Mouse (Mus musculus) hindbrain, embryonic 10.5 days (tissue): ENCODE measurements at regions not wholly inside any gene's neighbourhood (a gene's known extent, or its start where the extent isn't known, plus 50 kb on each side); places are given as distances from the start of the nearest gene placed in this dataset.

Source experiments
- DNase-seq: peaks from one replicate; pipeline ENCODE4 v3.0.0-alpha.2; 2017; ENCODE audit warnings: low spot score
- H3K27ac ChIP-seq: fragments of 300-500 bp; sonication (generic); 2 replicates; pipeline ENCODE4 v1.5.1; 2016; ENCODE audit warnings: mild to moderate bottlenecking, moderate library complexity
- H3K27me3 ChIP-seq: fragments of 300-500 bp; sonication (generic); 2 replicates; pipeline ENCODE4 v1.6.1; 2016; ENCODE audit warnings: mild to moderate bottlenecking; ENCODE audit not compliant: poor library complexity, insufficient read depth, severe bottlenecking
- H3K36me3 ChIP-seq: fragments of 300-500 bp; sonication (generic); 2 replicates; pipeline ENCODE4 v1.6.1; 2016; ENCODE audit warnings: mild to moderate bottlenecking, moderate library complexity
- H3K4me1 ChIP-seq: fragments of 300-500 bp; sonication (generic); replicated peaks from 2 replicates; pipeline ENCODE4 v1.6.1; 2016; ENCODE audit warnings: mild to moderate bottlenecking
- H3K4me3 ChIP-seq: fragments of 300-500 bp; sonication (generic); 2 replicates; pipeline ENCODE4 v1.5.1; 2016; ENCODE audit warnings: mild to moderate bottlenecking, moderate library complexity
- H3K9me3 ChIP-seq: fragments of 300-500 bp; sonication (generic); 2 replicates; pipeline ENCODE4 v1.6.1; 2016; ENCODE audit warnings: mild to moderate bottlenecking, moderate library complexity
- WGBS: fragments of 180-500 bp; shearing (Covaris S2); methylation state at CpG from one replicate; pipeline ENCODE4 v1.1.7; 2016; 5-methylcytosine and 5-hydroxymethylcytosine counted together

DNA sequence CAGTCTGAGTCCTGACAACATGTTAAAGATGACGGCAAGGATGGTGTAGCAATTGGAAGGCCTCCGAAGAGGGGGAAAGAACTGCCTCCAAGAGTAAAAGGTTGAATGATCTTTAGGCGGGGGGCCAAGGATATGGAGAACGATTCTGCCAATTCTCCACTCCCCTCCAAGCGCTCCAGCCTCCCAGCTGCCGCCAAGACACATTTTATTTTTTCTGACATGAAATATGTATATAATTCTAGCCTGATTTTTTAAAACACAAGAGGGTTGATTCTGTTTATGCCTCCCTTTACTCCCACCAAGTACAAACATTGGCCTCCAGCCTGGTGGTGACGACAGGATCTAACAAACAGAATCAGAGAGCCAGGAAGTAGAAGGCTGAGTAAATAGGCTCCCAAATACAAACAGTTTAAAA is 345.8 kb downstream of the Osr1 start:
- Histone ChIP-seq H3K9me3 (peaks cover 7% of the 10 kb centered on the region), H3K27me3 (no peaks in the 10 kb centered on the region), H3K27ac (no peak overlapping the region), H3K36me3 (no peaks in the 10 kb centered on the region), H3K4me1 (no peaks in the 10 kb centered on the region), H3K4me3 (no peak overlapping the region)
- no peak for DNase-seq
- 82% methylated on average over 7 of the region's 7 CpGs for WGBS

DNA sequence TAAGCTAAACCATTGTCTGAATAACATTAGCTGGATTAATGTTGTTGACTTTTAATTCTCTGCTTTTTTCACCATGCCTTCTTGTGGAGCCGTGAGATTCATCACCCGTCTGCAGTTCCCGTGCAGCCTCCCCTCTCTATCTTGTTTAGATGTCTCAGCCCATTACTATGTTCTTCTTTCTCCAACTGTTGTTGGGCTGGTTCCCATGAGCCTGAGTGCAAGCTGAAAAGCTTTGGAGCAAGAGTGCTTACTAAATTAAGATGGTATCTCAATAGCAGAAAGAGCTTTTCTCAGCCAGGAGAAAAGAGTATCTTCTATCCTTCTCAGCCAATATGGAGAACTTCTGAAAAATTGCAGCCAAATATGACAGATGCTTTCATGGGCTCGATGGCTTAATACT is 348.1 kb downstream of the Osr1 start:
- Histone ChIP-seq H3K4me3 (no peak overlapping the region), H3K36me3 (no peaks in the 10 kb centered on the region), H3K9me3 (peaks cover 7% of the 10 kb centered on the region), H3K27ac (no peak overlapping the region), H3K4me1 (no peaks in the 10 kb centered on the region), H3K27me3 (no peaks in the 10 kb centered on the region)
- no peak for DNase-seq
- WGBS: 90% methylated on average over 4 of the region's 4 CpGs

DNA sequence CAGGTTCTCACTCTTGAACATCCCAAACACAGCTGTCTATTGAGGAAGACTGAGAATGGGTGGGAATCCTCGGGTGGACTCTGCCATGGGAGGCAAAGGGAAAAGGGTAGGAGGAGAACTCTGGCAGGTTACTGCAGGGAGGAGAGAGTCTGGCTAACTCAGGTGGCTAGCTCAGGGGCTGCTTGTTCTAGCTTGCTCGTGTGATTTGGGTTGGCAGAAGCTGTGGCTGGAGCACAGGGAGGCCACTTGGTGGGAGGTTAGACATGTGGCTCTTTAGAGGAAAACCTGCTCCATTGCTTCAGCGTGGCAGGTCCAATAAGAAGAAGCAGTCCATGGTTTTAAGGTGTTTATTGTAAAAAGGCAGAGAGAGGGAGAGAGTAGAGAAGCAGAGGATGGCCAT is 349.1 kb downstream of the Osr1 start:
- Histone ChIP-seq H3K9me3 (peaks cover 7% of the 10 kb centered on the region), H3K4me3 (no peak overlapping the region), H3K27me3 (no peaks in the 10 kb centered on the region), H3K4me1 (no peaks in the 10 kb centered on the region), H3K36me3 (no peaks in the 10 kb centered on the region), H3K27ac (no peak overlapping the region)
- WGBS: 70% methylated on average over 3 of the region's 3 CpGs
- DNase-seq: no peak

DNA sequence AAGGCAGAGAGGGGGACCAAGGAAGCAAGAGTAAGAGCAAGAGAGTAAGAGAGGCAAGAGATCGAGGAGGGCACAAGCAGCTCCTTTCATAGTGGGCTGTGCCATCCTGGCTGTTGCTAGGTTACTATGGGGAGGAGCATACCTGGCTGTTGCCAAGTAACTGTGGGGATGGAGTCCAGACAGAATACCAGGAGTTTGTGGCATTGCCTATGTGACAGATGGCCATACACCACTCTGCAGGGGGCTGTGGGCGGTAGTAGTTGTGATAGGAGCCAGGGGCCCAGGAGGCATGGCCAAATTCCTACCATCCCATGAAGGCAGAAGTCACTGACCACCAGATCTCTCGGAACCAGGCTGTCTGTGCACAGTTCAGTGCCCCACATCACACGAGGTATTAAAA is 349.5 kb downstream of the Osr1 start:
- Histone ChIP-seq H3K27ac (no peak overlapping the region), H3K27me3 (no peaks in the 10 kb centered on the region), H3K4me3 (no peak overlapping the region), H3K36me3 (no peaks in the 10 kb centered on the region), H3K4me1 (no peaks in the 10 kb centered on the region), H3K9me3 (peaks cover 4% of the 10 kb centered on the region)
- WGBS: 77% methylated on average over 4 of the region's 4 CpGs
- DNase-seq: no peak

DNA sequence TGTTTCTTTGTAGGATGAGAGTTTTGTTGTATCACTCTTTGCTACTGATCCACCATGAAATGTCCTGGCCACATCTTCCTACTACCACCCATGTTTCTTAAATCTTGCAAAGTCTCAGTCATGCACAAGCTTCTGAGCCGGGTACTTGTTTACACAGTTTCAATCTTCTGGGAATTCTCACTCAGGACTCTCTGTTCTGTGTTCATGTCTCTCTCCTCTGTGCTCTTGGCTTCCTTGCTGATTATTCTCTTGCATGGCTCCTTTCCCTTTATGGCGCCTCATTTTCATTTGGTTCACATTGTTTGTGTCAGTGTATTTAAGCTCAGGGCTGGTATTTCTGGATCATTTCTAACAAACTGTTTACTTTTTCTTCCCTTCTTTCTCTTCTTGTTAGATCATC is 350.5 kb downstream of the Osr1 start:
- H3K27ac ChIP-seq: no peak overlapping the region
- no peak for DNase-seq
- H3K4me1 ChIP-seq: no peaks in the 10 kb centered on the region
- WGBS: 86% methylated on average over 2 of the region's 2 CpGs
- H3K9me3 ChIP-seq: no peaks in the 10 kb centered on the region
- no peak overlapping the region for H3K4me3 ChIP-seq
- H3K27me3 ChIP-seq: no peaks in the 10 kb centered on the region
- no peaks in the 10 kb centered on the region for H3K36me3 ChIP-seq

DNA sequence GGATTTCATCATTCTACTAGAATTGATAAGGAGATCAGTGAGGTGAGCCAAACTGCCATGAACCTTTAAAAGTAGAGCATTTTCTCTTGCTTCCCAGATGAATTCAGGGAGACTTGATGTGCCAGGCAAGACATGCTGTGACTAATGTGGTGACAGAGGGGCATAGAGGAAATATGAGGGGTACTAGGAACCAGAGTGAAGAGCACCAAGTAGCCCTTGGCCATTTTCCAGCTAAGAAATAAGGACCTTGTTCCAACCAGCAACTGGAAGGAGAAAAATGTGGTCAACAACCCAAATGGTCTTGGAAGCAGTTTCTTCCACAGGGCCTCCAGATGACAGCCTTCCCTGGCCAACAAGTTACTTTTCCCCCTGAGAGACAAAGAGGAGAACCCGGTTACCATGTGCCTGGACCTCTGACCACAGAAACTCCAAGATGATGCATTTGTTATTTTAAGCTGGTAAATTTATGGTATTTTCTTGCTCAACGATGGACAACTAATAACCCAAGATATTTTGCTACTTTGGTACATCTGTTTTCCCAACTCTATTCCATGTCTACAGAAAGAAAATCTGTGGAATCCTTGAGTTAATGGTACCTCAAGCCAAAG is 351.8 kb downstream of the Osr1 start:
- 87% methylated on average over 2 of the region's 2 CpGs for WGBS
- Histone ChIP-seq H3K27ac (no peak overlapping the region), H3K27me3 (no peaks in the 10 kb centered on the region), H3K4me3 (no peak overlapping the region), H3K36me3 (no peaks in the 10 kb centered on the region), H3K4me1 (no peaks in the 10 kb centered on the region), H3K9me3 (no peaks in the 10 kb centered on the region)
- DNase-seq: no peak

DNA sequence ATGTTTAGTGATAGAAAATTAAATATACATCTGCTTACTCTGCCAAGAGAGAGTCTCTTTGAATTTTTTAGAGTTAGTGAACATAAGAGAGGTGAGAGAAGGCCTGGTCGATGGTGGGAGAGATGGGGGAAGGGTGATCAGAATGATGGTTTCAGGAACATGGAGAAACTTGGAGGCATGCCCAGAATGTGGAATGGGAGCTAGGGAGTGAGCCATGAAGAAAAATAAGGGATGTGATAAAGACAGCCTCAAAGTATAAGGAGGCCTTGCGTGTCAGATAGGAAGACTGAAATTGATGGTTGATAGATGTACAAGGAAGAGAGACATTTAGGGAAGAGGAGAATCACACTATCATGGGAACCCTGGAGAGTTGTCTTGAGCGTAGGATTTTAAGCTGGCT is 354.6 kb downstream of the Osr1 start:
- no peaks in the 10 kb centered on the region for H3K36me3 ChIP-seq
- H3K4me3 ChIP-seq: no peak overlapping the region
- no peaks in the 10 kb centered on the region for H3K9me3 ChIP-seq
- no peak overlapping the region for H3K27ac ChIP-seq
- no peaks in the 10 kb centered on the region for H3K27me3 ChIP-seq
- H3K4me1 ChIP-seq: no peaks in the 10 kb centered on the region
- no peak for DNase-seq
- 84% methylated on average over 3 of the region's 3 CpGs for WGBS

DNA sequence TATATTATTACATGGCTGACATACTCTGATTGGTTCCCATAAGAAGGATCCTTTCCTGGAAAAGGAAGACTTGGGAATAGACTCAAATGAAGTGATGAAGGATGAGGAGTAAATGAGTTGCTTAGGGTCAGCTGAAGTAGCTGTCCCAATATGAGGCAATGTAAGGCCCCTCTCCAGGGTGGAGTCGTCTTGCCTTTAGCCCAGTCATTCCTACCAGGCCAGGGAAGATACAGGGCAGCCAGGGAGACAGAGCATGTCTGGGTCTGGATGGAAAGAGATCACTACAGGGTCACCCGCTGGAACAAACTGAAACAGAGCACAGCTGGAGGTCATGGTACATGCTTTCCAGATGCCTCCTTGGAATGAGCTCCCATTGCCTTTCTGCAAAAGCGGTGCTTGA is 364.2 kb downstream of the Osr1 start:
- 82% methylated on average over 3 of the region's 3 CpGs for WGBS
- H3K36me3 ChIP-seq: no peaks in the 10 kb centered on the region
- DNase-seq: no peak

DNA sequence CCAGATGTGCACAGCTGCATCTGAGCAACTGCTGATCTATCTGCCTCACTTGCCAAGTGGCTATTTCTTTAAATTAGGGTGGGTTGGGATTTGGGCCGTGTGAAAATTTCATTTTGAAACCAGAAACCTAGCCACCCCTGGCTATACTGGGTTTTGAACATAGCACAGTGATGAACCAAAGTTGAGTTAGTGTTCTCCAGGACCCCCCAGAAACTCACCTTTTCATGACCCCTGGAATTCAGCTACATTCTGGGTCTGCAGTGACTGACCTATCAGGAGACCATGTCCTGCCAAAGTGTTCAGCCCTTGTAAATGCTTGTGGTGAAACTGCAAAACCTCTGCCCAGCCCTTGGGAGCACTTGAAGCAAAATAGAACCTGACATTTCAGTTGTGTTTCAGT is 371.4 kb downstream of the Osr1 start:
- Histone ChIP-seq H3K9me3 (no peaks in the 10 kb centered on the region), H3K36me3 (no peaks in the 10 kb centered on the region), H3K4me3 (no peak overlapping the region), H3K27ac (no peak overlapping the region), H3K4me1 (no peaks in the 10 kb centered on the region), H3K27me3 (no peaks in the 10 kb centered on the region)
- no peak for DNase-seq
- WGBS: 79% methylated on average over 1 of the region's 1 CpGs

More for the DNA sequence above, 364.2 kb downstream of the Osr1 start:
- no peaks in the 10 kb centered on the region for H3K4me1 ChIP-seq
- no peaks in the 10 kb centered on the region for H3K9me3 ChIP-seq
- no peak overlapping the region for H3K4me3 ChIP-seq
- no peak overlapping the region for H3K27ac ChIP-seq
- no peaks in the 10 kb centered on the region for H3K27me3 ChIP-seq

DNA sequence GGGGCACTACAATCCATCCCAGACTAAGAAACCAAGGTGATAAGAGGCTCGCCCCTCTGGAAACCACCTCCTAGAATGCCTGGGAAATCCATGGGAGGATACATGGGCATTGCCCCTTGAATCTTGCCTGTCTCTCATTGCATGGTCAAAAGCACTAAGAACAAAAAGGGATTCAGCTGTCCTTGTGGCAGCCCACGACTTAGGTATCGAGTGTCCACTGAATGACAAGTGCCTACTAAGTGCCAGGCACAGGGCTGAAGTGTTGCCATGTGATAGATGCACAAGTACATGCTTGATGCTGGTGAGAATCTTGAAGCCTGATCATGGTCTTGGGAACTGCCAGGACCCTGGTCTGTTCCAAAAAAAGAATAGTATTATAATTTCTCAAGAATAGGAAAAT is 371.9 kb downstream of the Osr1 start:
- Histone ChIP-seq H3K36me3 (no peaks in the 10 kb centered on the region), H3K4me3 (no peak overlapping the region), H3K4me1 (no peaks in the 10 kb centered on the region), H3K27me3 (no peaks in the 10 kb centered on the region), H3K9me3 (no peaks in the 10 kb centered on the region), H3K27ac (no peak overlapping the region)
- 81% methylated on average over 3 of the region's 3 CpGs for WGBS
- DNase-seq: no peak

DNA sequence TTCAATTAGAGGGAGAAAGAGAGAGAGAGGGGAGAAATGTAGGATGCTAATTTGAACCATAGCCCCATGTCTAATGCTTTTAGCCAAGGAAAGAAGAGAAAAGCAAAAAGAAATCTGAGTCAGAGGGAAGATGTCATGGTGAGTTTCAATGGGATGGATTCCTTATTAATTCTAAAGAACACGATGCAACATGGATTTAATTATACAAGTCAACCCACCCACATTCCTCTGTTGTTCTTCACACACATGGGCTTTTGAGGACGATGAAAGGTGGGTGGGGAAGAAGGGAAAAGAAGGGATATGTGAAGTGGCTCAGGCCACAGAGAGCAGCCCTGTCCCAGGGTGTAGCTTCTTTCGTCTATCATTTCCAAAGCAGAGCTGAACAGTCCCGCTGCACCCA is 378.9 kb downstream of the Osr1 start:
- Histone ChIP-seq H3K36me3 (no peaks in the 10 kb centered on the region), H3K27me3 (no peaks in the 10 kb centered on the region), H3K9me3 (no peaks in the 10 kb centered on the region), H3K4me3 (no peak overlapping the region), H3K4me1 (no peaks in the 10 kb centered on the region), H3K27ac (no peak overlapping the region)
- no peak for DNase-seq
- WGBS: 52% methylated on average over 4 of the region's 4 CpGs

DNA sequence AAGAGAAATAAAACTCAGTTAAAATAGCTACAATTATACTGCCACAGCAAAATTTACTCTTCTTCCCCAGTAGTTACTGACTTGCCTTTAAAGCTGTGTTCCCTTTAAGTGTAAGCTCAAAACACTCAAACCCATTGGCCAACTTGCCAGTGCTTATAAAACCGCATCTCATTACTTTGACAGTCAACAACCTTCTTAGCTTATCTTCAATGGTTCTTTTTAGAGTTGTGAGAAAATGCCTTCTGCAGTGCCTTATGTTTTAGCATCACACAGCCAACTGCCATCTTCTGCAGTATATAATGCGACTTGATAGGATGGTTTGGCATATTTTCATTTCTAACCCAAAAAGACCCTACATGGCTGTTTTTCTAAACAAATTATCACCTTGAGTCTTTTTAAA is 382.5 kb downstream of the Osr1 start:
- H3K4me1 ChIP-seq: no peaks in the 10 kb centered on the region
- DNase-seq: no peak
- 89% methylated on average over 2 of the region's 2 CpGs for WGBS
- no peaks in the 10 kb centered on the region for H3K9me3 ChIP-seq
- H3K27ac ChIP-seq: no peak overlapping the region
- H3K4me3 ChIP-seq: no peak overlapping the region
- H3K27me3 ChIP-seq: no peaks in the 10 kb centered on the region
- no peaks in the 10 kb centered on the region for H3K36me3 ChIP-seq

DNA sequence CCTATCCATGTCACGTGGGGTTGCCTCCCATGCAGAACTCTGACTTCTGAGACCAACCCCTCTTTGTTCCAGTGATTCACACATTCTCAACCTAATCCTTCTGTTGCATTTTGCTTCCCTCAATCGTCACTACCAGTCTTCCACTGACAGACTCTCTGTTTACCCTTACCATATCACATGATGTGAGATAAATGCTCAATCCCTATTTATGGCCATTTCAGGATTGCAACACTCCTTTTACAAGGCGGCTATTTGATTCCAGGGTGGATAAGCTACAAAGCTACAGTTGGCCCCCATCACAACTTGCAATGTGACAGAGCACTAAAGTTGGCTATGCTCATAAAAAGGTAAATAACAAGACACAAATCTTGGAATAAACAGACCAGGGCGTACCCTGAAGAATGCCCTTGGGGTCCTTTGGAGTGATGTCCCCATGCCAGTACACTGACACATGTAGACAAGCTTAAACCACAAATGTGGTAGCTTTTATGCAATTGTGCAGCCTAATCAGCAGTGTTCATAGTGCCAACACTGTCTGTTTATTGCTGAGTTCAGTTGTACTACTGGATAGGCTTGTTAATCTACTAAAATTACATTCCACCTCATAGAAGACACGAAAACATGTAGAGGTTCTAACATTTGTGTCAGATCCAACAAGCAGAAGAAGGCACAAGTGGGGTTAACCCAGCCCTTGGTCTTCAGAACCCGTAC is 384.4 kb downstream of the Osr1 start:
- H3K36me3 ChIP-seq: no peaks in the 10 kb centered on the region
- H3K27me3 ChIP-seq: no peaks in the 10 kb centered on the region
- no peak overlapping the region for H3K27ac ChIP-seq
- DNase-seq: no peak
- H3K4me1 ChIP-seq: no peaks in the 10 kb centered on the region
- H3K9me3 ChIP-seq: no peaks in the 10 kb centered on the region
- 81% methylated on average over 6 of the region's 6 CpGs for WGBS
- no peak overlapping the region for H3K4me3 ChIP-seq

DNA sequence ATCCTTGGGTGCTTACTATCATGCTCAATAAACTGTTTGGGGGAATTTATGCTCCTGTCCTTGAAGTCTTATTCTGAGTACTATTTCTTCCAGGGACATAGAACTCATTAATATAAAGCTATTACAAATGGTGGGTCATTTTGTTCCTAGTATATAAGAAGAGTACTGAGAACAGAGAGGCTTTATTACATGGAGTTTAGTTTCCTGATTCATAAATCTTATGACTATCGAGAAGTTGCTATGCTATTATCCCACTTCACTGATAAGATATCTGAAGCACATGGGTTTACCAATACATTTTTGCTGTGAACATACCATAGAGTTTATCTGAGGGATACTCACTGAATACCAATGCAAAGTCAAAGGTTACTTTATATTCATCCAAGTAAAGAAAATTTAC is 399.5 kb downstream of the Osr1 start:
- H3K36me3 ChIP-seq: no peaks in the 10 kb centered on the region
- WGBS: 92% methylated on average over 1 of the region's 1 CpGs
- H3K27me3 ChIP-seq: no peaks in the 10 kb centered on the region
- H3K27ac ChIP-seq: no peak overlapping the region
- no peak overlapping the region for H3K4me3 ChIP-seq
- no peaks in the 10 kb centered on the region for H3K4me1 ChIP-seq
- no peaks in the 10 kb centered on the region for H3K9me3 ChIP-seq
- DNase-seq: no peak
